Mouse (Mus musculus) ovary, postnatal 10 days (tissue): ENCODE data around the gene Rdh5.

ENCODE experiments used
- DNase-seq: peaks from one replicate; pipeline ENCODE4 v3.0.0; 2022; ENCODE audit warnings: low spot score

Rdh5 gene

GRCm38 (mm10) chr10:128922822-128923012 is at the start of gene Rdh5:
Rdh5 (minus strand) TSS chr10:128922888.
- no peak for DNase-seq

DNA sequence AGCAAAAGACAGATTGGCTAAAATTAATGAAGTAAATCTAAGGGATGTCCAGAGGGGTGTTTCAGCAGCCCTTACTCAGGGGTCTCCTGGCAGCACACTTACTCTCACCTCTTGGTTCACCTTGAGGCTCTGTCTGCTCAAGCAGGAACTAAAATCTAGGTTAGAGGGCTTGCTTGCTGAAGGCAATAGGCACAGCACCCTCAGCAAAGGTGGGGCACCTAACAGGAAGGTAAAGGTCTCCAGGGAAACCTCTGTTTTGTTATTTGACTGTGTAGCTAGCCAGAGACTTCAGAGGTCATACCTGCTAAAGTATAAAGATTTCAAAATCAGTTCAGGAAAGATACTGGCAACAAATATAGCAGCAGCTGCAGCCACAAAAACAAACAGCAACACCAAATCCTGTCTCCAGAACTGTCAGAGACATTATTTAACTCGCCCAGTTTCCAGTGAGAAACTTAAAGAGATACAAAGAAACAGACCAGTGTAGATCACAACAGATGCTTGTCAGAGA is 48.1 kb upstream of the Rdh5 start:
- no peak for DNase-seq

- DNase-seq, result no peak
Observed at GRCm38 (mm10) chr10:128968341-128968749, 45.7 kb upstream of the Rdh5 start.

- no peak for DNase-seq
Observed at GRCm38 (mm10) chr10:128965871-128966270, 43.2 kb upstream of the Rdh5 start.

- DNase-seq, result no peak
Observed at GRCm38 (mm10) chr10:128964961-128965360, 42.3 kb upstream of the Rdh5 start.

GRCm38 (mm10) chr10:128960590-128961584 is 38.2 kb upstream of the Rdh5 start, which contains the start of gene Mettl7b:
Mettl7b (minus strand) TSS chr10:128960988.
- DNase-seq, result no peak

GRCm38 (mm10) chr10:128960142-128960541 is 37.5 kb upstream of the Rdh5 start:
- no peak for DNase-seq

GRCm38 (mm10) chr10:128958340-128958739 is 35.7 kb upstream of the Rdh5 start:
- no peak for DNase-seq

DNA sequence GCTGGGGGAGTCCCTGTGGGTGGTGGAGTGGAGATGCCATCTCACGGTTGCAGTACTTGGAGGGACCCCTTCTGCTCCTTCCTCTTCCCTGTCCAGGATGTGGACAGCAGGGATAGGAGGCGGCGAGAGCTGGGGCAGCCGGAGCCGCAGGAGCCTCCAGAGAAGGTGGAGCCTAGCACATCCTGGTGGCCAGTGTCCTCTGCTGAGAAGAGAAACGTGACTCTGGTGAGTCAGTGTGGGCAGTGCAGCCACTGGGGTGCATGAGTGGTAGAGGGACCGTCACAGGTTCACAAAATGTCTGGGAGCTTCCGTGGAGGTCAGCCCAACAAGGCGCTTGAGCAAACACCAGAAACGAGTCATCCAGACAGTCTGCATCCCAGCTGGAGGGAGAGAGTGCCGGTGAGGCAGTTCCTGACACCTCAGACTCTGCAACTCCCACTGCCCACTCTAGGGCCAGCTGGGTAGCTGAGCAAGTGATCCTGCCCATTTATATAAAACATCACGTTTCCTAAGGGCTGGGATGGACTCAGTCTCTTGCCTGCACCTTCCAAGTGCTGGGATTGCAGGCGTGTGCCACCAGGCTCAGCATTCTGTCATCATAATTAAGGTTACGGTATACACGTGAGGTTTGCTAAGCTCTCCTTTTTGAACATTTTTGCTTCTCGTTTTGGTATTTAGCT is 27.7 kb upstream of the Rdh5 start:
- DNase-seq, result no peak

DNA sequence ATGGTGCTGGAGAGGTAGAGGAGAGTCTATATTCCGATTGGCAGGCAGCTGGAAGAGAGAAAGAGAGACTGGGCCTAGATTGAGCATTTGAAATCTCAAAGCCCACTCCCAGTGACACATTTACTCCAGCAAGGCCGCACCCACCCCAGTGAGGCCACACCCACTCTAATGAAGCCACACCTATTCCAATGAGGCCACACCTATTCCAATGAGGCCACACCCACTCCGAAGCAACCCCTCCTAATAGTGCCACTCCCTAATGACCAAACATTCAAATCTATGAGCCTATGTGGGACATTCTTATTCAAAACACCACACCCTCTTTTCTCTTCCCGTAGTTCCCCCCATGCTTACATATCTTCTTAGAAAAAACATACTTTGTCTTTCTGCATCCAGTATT is 24.8 kb upstream of the Rdh5 start:
- no peak for DNase-seq

DNA sequence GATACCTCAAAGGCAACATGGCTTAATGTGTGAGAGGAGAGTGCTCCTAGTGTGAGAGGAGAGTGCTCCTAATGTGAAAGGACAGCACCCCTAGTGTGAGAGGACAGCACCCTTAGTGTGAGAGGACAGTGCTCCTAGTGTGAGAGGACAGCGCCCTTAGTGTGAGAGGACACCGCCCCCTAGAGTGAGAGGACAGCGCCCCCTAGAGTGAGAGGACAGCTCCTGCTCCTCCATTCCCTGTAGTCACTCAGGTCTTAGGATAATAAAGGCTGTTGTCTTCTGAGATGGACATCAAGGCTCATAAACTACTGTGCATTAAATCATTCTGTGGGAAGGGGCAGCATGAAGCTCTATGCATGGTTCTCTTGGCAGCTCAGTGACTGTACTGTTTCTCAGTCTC is 23.0 kb upstream of the Rdh5 start:
- no peak for DNase-seq

GRCm38 (mm10) chr10:128940475-128941061 is 17.9 kb upstream of the Rdh5 start:
- DNase-seq, result no peak

DNA sequence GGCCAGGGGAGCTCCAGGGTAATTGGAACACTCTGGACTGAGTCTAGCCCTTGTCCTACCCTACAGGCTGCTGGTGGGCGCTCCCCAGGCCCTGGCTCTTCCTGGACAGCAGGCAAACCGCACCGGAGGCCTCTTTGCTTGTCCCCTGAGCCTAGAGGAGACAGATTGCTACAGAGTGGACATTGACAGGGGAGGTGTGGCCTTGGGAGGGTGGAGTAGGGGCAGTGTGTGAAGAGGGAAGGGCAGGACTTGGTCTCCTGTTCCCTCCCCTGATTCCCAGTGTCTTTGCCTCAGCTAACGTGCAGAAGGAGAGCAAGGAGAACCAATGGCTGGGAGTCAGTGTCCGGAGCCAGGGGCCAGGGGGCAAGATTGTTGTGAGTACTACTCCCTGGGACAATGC is 16.3 kb upstream of the Rdh5 start:
- DNase-seq, result no peak

DNA sequence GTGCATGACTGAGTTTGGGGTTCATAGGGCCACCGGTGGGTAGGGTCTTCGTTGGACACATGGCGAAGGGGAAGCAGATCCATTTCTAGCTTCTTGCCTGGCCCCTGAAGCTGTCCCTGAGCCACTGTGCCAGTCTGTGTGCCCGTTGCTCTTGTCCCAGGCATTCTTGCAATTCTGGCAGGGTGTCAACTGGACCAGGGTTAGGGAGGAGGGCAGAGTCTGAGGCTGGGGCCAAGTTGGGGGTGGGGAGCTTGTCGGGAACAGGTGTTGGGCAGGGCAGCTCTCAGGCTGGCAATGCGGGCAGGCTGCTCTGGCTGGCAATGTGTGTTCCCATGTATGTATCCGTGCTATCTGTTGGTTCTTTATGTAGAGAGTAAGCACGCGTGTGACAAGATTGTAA is 15.8 kb upstream of the Rdh5 start:
- DNase-seq, result no peak

GRCm38 (mm10) chr10:128937756-128938390 is 15.2 kb upstream of the Rdh5 start:
- no peak for DNase-seq

- DNase-seq, result no peak
Observed at GRCm38 (mm10) chr10:128935826-128936440, 13.2 kb upstream of the Rdh5 start.

- DNase-seq, result no peak
Observed at GRCm38 (mm10) chr10:128934997-128935787, 12.5 kb upstream of the Rdh5 start.

DNA sequence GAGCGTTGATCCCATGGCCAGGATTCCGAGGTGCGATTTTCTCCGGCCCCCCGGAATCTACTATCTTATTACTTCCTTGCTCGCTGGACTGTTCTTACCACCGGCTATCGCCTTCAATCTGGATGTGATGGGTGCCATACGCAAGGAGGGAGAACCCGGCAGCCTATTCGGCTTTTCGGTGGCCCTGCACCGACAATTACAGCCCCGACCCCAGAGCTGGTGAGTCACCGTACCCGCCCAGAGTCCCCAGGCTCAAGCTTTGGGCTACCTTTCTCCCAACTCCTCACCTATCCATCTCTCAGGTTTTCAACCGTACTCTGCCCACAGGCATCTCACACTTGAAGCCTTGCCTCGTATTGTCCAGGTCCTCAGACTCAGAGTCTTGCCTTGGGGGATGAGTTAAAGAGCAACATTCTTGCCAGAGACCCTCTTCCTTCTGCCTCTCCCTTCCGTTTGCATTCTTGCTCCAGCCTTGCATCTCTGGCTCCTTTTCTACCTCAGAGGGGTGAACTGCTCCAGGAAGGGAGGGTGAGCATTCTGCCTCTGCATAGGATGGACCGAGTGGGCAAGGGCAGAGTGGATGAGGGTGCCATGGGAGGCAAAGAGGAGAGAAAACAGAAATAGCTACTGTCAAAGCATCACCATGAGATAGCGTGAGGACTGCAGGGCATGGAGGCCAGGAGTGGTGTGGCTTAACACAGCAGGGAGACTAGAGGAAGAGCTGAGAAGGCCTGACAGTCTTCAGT is 11.5 kb upstream of the Rdh5 start:
- DNase-seq, result no peak

- DNase-seq, result no peak
Observed at GRCm38 (mm10) chr10:128933574-128933973, 10.9 kb upstream of the Rdh5 start, which contains the start of gene Itga7. Itga7 (plus strand) TSS chr10:128933818.

DNA sequence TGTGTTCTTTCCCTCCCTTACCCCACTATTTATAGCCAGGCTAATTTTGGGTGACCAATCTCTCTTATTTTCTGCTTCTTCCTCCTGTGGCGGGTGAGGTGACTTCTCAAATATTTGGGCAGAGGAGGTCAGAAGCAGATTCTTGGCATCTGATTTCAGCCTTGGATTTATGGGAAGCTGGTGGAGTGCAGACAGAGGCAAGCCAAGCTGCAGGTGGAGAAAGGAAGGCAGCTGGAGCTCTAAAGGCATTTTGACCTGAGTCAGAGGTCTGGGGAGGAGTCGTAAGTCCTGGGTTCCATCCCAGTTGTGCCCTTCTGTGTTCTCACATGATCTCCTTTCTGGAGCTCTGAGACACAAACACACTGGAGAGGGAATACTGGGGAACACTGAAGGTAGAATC is 8.8 kb upstream of the Rdh5 start:
- no peak for DNase-seq
